Mouse (Mus musculus) myocyte (in vitro differentiated cells): ENCODE results near the gene Cel. TPM values are rescaled to one million over a fixed set of nuclear protein-coding genes. Genes with fewer than 3 reads are reported as not detected.

ENCODE experiments used
- H3K27me3 ChIP-seq: one replicate; pipeline ENCODE4 v1.6.1; 2011; ENCODE audit not compliant: control insufficient read depth, insufficient read depth, insufficient read length
- H3K36me3 ChIP-seq: one replicate; pipeline ENCODE4 v1.6.1; 2011; ENCODE audit not compliant: control insufficient read depth, insufficient read depth
- H3K4me2 ChIP-seq: one replicate; pipeline ENCODE4 v1.6.1; 2011; ENCODE audit warnings: low read depth, control low read depth
- H3K4me3 ChIP-seq: one replicate; pipeline ENCODE4 v1.5.1; 2011; ENCODE audit warnings: mild to moderate bottlenecking, control low read depth, moderate library complexity
- H3K79me2 ChIP-seq: one replicate; pipeline ENCODE4 v1.6.1; 2011; ENCODE audit not compliant: control insufficient read depth, insufficient read depth
- H3ac ChIP-seq: one replicate; pipeline ENCODE4 v1.6.1; 2011; ENCODE audit not compliant: control insufficient read depth, insufficient read length
- CEBPB ChIP-seq: IDR thresholded peaks from 2 replicates; pipeline ENCODE4 v1.6.1; 2011; ENCODE audit warnings: mild to moderate bottlenecking, moderate library complexity; ENCODE audit not compliant: poor library complexity, insufficient read depth, severe bottlenecking
- E2F4 ChIP-seq: IDR thresholded peaks from one replicate; pipeline ENCODE4 v1.6.1; 2011; ENCODE audit warnings: mild to moderate bottlenecking, control low read depth, moderate library complexity; ENCODE audit not compliant: insufficient read depth
- MAX ChIP-seq: IDR thresholded peaks from one replicate; pipeline ENCODE4 v1.6.1; 2011; ENCODE audit warnings: low read depth, mild to moderate bottlenecking, control low read depth
- MYOD1 ChIP-seq, 3 experiments: IDR thresholded peaks; one replicate each; pipeline ENCODE4 v1.6.1; 2011; ENCODE audit warnings: control low read depth in 2 of 3, low read depth in 2 of 3, mild to moderate bottlenecking in 2 of 3, moderate library complexity in 1 of 3; ENCODE audit not compliant: insufficient read length in 2 of 3, control insufficient read depth in 1 of 3
- MYOG ChIP-seq, 3 experiments: IDR thresholded peaks; one replicate each; pipeline ENCODE4 v1.6.1; 2011; ENCODE audit warnings: control low read depth in 2 of 3, low read depth in 2 of 3, mild to moderate bottlenecking in 2 of 3; ENCODE audit not compliant: insufficient read length in 2 of 3, control insufficient read depth in 1 of 3, insufficient read depth in 1 of 3
- POLR2A ChIP-seq: IDR thresholded peaks from one replicate; pipeline ENCODE4 v1.6.1; 2011; ENCODE audit warnings: low read depth, mild to moderate bottlenecking, control low read depth, moderate library complexity; ENCODE audit not compliant: insufficient read length
- POLR2AphosphoS2 ChIP-seq: IDR thresholded peaks from one replicate; pipeline ENCODE4 v1.6.1; 2011; ENCODE audit warnings: low read depth, control low read depth; ENCODE audit not compliant: insufficient read length
- REST ChIP-seq: IDR thresholded peaks from one replicate; pipeline ENCODE4 v1.6.1; 2011; ENCODE audit warnings: mild to moderate bottlenecking, control low read depth, moderate library complexity; ENCODE audit not compliant: insufficient read depth, insufficient read length
- SRF ChIP-seq: IDR thresholded peaks from one replicate; pipeline ENCODE4 v1.6.1; 2011; ENCODE audit warnings: low read depth; ENCODE audit not compliant: control insufficient read depth, insufficient read length
- TCF12 ChIP-seq: IDR thresholded peaks from one replicate; pipeline ENCODE4 v1.6.1; 2011; ENCODE audit warnings: mild to moderate bottlenecking, control low read depth; ENCODE audit not compliant: poor library complexity, insufficient read depth, severe bottlenecking
- TCF3 ChIP-seq: IDR thresholded peaks from one replicate; pipeline ENCODE4 v1.6.1; 2011; ENCODE audit warnings: low read depth, control low read depth; ENCODE audit not compliant: insufficient read length
- USF1 ChIP-seq: IDR thresholded peaks from one replicate; pipeline ENCODE4 v1.6.1; 2011; ENCODE audit warnings: low read depth, mild to moderate bottlenecking, control low read depth, moderate library complexity
- polyA plus RNA-seq: library from polyadenylated mRNA; unstranded; fragments of >200 nt; fragmentation: generic; extraction: Trizol; gene quantifications from one replicate; pipeline ENCODE4 v1.2.1, GENCODE M21; 2012; ENCODE audit warnings: missing spikeins

Gene Cel
- polyA plus RNA-seq, 1 experiment = not detected

DNA sequence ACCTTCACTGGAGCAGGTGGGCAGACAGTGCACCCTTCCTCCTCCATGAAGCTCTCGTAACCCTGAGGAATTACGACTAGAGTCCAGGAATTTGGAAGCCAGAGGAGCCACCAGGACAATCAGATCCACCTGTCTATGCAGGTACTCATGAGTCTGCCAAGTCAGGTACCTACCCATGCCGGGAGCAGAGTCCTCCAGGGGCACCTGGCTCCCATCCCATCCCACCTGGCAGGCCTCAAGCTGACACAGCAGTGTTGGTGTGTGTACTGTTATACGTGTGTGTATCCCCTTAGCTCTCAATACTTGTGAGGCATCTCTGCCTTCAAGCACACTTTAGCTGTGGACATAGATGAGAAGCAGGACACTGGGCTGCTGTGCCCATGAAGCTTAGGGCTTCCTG lies 41.0 kb downstream of the Cel start:
- TF ChIP-seq MAX (no peak), MYOD1 (IDR thresholded peaks at IDR 0.05; ENCODE audit: control insufficient read depth in 1 of 3, insufficient read length in 2 of 3, low read depth in 2 of 3) (peak in 1 of 3 experiments; percentile 12)
- no peaks in the 10 kb centered on the region for H3K79me2 ChIP-seq
- no peaks in the 10 kb centered on the region for H3K36me3 ChIP-seq
- no peak overlapping the region for H3ac ChIP-seq
- no peak overlapping the region for H3K4me2 ChIP-seq
- H3K27me3 ChIP-seq = no peaks in the 10 kb centered on the region
- no peak overlapping the region for H3K4me3 ChIP-seq

DNA sequence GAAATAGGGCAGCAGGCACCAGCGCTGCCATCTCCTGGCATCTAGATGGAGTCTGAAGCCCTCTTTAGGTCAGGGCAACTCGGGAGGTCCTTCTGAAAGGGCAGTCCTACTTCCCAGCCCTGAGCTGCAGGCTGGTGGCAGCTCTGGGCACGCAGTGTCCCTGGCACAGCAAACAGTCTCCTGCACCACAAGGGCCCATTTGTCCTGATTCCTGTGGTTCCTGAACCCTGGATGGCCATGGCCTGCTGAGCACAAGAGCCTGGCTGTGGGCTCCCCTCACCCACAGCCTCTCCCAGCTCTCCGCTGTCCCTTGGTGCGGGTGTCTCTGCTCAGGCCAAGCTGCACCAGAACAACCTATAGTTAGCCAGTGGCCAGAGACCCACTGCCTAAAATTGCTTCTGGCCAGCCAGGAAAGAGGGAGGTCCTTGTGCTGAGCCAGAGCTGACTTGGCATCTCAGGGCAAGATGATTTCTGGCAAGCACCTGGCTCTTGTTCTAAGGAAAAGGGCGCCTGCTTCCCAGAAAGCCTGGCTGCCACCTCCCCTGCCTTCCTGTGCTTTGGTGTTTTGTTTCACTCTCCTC lies 41.5 kb downstream of the Cel start:
- Histone ChIP-seq H3K4me2 (no peak overlapping the region), H3K27me3 (no peaks in the 10 kb centered on the region), H3K4me3 (no peak overlapping the region), H3K79me2 (no peaks in the 10 kb centered on the region), H3K36me3 (no peaks in the 10 kb centered on the region), H3ac (no peak overlapping the region)
- TF ChIP-seq MYOG (IDR thresholded peaks at IDR 0.05; ENCODE audit: control insufficient read depth in 1 of 3, insufficient read depth in 1 of 3, insufficient read length in 2 of 3, low read depth in 2 of 3) (peak in 2 of 3 experiments; percentile 35 to 80), REST (no peak)

DNA sequence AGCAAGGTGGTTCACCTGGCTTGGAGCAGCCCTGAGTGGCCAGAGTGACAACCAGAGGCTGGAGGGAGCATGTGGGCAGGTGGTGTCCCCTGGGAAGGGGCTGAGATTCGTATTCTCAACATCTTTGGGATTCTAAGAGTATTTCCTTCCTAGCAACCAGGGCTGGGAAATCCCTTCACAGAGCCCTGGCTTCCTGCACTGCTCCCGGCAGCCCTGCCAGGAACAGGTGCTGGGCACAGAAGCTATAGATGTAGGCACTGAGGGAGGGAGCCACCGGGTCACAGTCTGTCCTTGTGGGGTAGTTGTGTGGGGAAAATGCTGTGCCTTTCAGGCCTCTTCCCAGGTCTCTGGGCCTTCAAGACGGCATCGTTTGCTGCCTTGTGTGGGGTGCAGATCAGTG lies 42.6 kb downstream of the Cel start:
- TF ChIP-seq TCF3 (no peak), MYOG (IDR thresholded peaks at IDR 0.05; ENCODE audit: control insufficient read depth in 1 of 3, insufficient read depth in 1 of 3, insufficient read length in 2 of 3, low read depth in 2 of 3) (peak in 1 of 3 experiments; percentile 76), MYOD1 (IDR thresholded peaks at IDR 0.05; ENCODE audit: control insufficient read depth in 1 of 3, insufficient read length in 2 of 3, low read depth in 2 of 3) (peak in 2 of 3 experiments; percentile 49 to 62)

DNA sequence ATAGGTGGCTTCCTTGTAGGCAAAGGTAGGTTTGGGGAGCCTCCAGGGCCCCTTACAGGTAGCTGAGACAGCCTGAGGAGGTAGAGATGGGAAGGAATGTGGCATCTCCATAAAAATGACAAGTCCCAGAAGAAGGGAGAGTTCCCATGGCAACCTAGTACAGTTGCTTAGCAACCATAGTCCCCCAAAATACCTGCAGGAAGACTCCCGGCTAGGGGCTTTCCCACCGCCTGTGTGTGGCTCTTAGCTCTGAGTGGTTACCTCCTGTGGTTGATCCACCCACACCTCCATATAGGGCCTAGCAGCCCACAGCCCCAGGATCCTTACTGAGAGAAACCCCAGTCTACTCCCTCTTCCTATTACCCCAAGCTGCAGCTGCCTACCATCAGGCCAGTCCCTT lies 45.0 kb downstream of the Cel start:
- H3K4me2 ChIP-seq = no peak overlapping the region
- H3K36me3 ChIP-seq = no peaks in the 10 kb centered on the region
- H3ac ChIP-seq = no peak overlapping the region
- H3K4me3 ChIP-seq = no peak overlapping the region
- TF ChIP-seq USF1 (no peak), E2F4 (no peak), SRF (no peak), REST (no peak), MYOD1 (IDR thresholded peaks at IDR 0.05; ENCODE audit: control insufficient read depth in 1 of 3, insufficient read length in 2 of 3, low read depth in 2 of 3) (no peak), TCF3 (no peak)
- no peaks in the 10 kb centered on the region for H3K79me2 ChIP-seq
- peaks cover under 1% of the 10 kb centered on the region for H3K27me3 ChIP-seq

More for the DNA sequence above, 42.6 kb downstream of the Cel start:
- Histone ChIP-seq H3K27me3 (no peaks in the 10 kb centered on the region), H3K79me2 (no peaks in the 10 kb centered on the region), H3K4me2 (no peak overlapping the region), H3K4me3 (no peak overlapping the region), H3ac (no peak overlapping the region), H3K36me3 (no peaks in the 10 kb centered on the region)

DNA sequence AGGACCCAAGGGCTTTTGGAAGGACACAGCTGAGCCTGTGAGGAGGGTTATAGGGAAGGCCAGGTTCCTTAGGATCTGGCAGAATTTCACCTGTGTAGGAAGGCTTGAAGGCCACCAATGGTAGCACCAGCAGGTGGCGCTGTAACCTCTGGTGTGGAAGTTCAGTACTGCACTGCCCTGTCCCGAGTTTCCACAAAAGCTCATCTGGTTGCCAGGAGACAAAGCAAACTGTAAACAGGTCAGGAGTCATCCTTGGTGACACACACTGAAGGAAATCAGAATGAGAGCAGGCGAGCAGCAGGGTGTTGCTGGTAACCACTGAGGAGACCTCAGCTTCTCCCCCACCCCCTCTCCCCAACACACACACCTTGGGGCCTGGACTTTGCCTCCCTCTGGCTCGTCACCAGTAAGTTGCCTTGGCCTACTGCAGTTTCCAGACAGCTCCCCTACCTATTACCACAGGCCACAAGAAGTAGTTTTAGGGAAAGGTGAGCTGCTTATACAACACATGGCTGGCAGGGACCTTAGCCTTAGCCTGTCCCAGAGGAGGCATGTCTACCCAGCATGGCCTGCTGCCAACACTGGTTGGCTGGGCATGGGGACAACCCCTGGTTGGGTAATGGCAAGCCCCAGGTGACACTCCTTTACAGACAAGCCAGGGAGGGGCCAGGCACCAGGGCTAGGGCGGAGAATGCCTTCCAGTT lies 45.8 kb downstream of the Cel start:
- Histone ChIP-seq H3K79me2 (no peaks in the 10 kb centered on the region), H3ac (no peak overlapping the region), H3K27me3 (peaks cover 5% of the 10 kb centered on the region), H3K4me3 (no peak overlapping the region), H3K4me2 (no peak overlapping the region), H3K36me3 (no peaks in the 10 kb centered on the region)
- no peak for TF ChIP-seq MAX

DNA sequence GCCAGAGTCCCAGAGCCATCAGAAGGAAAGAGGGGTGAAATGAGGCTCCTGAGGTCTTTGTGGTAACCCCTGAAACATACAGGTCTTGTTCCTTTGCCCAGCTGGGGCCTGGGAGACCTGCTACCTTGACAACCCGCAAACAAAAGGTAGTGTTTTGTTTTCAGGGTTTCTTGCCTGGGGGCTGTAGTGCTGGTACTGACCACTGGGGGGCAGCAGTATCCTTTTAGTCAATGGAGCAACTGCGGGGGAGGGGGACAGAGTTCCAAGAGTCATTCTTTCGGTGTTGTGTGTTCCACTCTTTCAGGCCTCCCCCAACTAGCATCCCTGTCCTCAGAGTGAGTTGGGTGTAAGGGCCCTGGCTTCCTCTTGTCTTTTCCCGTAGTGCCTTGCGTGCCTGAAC lies 48.7 kb downstream of the Cel start:
- peak overlapping the region; percentile 21 for H3K4me3 ChIP-seq
- TF ChIP-seq POLR2A = no peak
- TF ChIP-seq TCF12 = no peak
- TF ChIP-seq MYOG (IDR thresholded peaks at IDR 0.05; ENCODE audit: control insufficient read depth in 1 of 3, insufficient read depth in 1 of 3, insufficient read length in 2 of 3, low read depth in 2 of 3) = no peak
- no peak for TF ChIP-seq CEBPB
- no peak for TF ChIP-seq USF1
- TF ChIP-seq MYOD1 (IDR thresholded peaks at IDR 0.05; ENCODE audit: control insufficient read depth in 1 of 3, insufficient read length in 2 of 3, low read depth in 2 of 3) = no peak
- TF ChIP-seq E2F4 = no peak
- TF ChIP-seq TCF3 = no peak
- no peak for TF ChIP-seq REST
- no peak for TF ChIP-seq SRF
- TF ChIP-seq MAX = no peak
- no peak for TF ChIP-seq POLR2AphosphoS2

More for the DNA sequence above, 48.7 kb downstream of the Cel start:
- H3ac ChIP-seq = no peak overlapping the region
- H3K4me2 ChIP-seq = peak overlapping the region; percentile 95
- H3K36me3 ChIP-seq = no peaks in the 10 kb centered on the region
- H3K79me2 ChIP-seq = no peaks in the 10 kb centered on the region
- H3K27me3 ChIP-seq = peaks cover 14% of the 10 kb centered on the region
